Mouse (Mus musculus): ENCODE measurements at regions not wholly inside any gene's neighbourhood (a gene's known extent, or its start where the extent isn't known, plus 50 kb on each side); places are given as distances from the start of the nearest gene placed in this dataset.

DNA sequence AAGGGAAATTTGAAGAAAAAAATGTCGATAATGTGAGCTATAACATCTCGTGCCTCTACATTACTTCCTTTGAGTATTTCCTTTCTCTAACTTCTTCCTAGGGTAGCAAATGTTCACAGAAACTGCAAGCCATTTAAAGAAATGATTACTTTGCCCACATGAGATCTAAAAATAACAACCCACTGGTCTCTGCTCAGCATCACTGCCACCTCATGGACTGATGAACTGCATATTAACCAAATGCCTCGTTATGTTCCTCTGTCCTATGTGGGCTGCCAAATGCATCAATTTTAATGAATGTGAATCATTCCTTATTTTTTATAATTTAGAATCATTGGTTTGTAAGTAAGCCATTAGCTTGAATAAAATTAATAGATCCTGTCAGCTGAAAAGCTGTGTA lies 590.0 kb upstream of the Nr3c2 start:
- TF ChIP-seq CTCF (IDR thresholded peaks at IDR 0.05; ENCODE audit: low read depth): no peak
- no peak for TF ChIP-seq EP300 (optimal IDR thresholded peaks at IDR 0.05)

All from stomach, postnatal 0 days (tissue).